Mouse (Mus musculus) adrenal gland, postnatal 14 days (tissue): Measurements from ENCODE around the gene Cd99l2. TPM values are rescaled to one million over a fixed set of nuclear protein-coding genes. Genes with fewer than 3 reads are reported as not detected.

Source experiments
- DNase-seq: peaks from one replicate; pipeline ENCODE4 v3.0.0; 2021; ENCODE audit warnings: mixed read lengths
- total RNA-seq: library from RNA; stranded (reverse); gene quantifications from 2 replicates; pipeline ENCODE4 v1.2.3, GENCODE M21; 2021

Cd99l2 gene
- total RNA-seq, 1 experiment from 2014 or later, result 58.6 TPM

GRCm38 (mm10) chrX:71468639-71469295, 23.9 kb downstream of the Cd99l2 start:
- DNase-seq, result no peak

- DNase-seq, result no peak
These were observed 25.2 kb downstream of the Cd99l2 start for GRCm38 (mm10) chrX:71467491-71467890.

- no peak for DNase-seq
These were observed 27.2 kb downstream of the Cd99l2 start for GRCm38 (mm10) chrX:71465417-71465816.

GRCm38 (mm10) chrX:71464138-71464826, 28.4 kb downstream of the Cd99l2 start:
- DNase-seq, result no peak

GRCm38 (mm10) chrX:71456078-71456737, 36.4 kb downstream of the Cd99l2 start:
- no peak for DNase-seq

- DNase-seq, result no peak
These were observed 49.7 kb downstream of the Cd99l2 start for GRCm38 (mm10) chrX:71442916-71443315.

- DNase-seq, result no peak
These were observed 53.2 kb downstream of the Cd99l2 start for GRCm38 (mm10) chrX:71439473-71439872.

GRCm38 (mm10) chrX:71435542-71435941, 57.1 kb downstream of the Cd99l2 start:
- no peak for DNase-seq

- DNase-seq, result peak; percentile 64
These were observed 57.8 kb downstream of the Cd99l2 start for GRCm38 (mm10) chrX:71434860-71435259.

GRCm38 (mm10) chrX:71434448-71434847, 58.2 kb downstream of the Cd99l2 start:
- no peak for DNase-seq

GRCm38 (mm10) chrX:71430900-71431299, 61.7 kb downstream of the Cd99l2 start:
- no peak for DNase-seq

GRCm38 (mm10) chrX:71427491-71427890, 65.2 kb downstream of the Cd99l2 start:
- DNase-seq, result no peak

- peak; percentile 88 for DNase-seq
These were observed 66.7 kb downstream of the Cd99l2 start for GRCm38 (mm10) chrX:71425746-71426519.

- no peak for DNase-seq
These were observed 67.8 kb downstream of the Cd99l2 start for GRCm38 (mm10) chrX:71424852-71425251.

GRCm38 (mm10) chrX:71413616-71414015, 79.0 kb downstream of the Cd99l2 start:
- DNase-seq, result peak; percentile 38

GRCm38 (mm10) chrX:71412776-71413175, 79.9 kb downstream of the Cd99l2 start:
- no peak for DNase-seq

- no peak for DNase-seq
These were observed 84.3 kb downstream of the Cd99l2 start for GRCm38 (mm10) chrX:71408386-71408785.

GRCm38 (mm10) chrX:71406290-71406689, 86.4 kb downstream of the Cd99l2 start:
- DNase-seq, result no peak

GRCm38 (mm10) chrX:71396326-71396725, 96.3 kb downstream of the Cd99l2 start:
- no peak for DNase-seq

- peak; percentile 31 for DNase-seq
These were observed 111.1 kb downstream of the Cd99l2 start for GRCm38 (mm10) chrX:71381571-71381970.

GRCm38 (mm10) chrX:71378435-71378834, 114.2 kb downstream of the Cd99l2 start:
- DNase-seq, result no peak

GRCm38 (mm10) chrX:71376781-71377180, 115.9 kb downstream of the Cd99l2 start:
- DNase-seq, result no peak
